Mouse (Mus musculus): ENCODE measurements at regions not wholly inside any gene's neighbourhood (a gene's known extent, or its start where the extent isn't known, plus 50 kb on each side); places are given as distances from the start of the nearest gene placed in this dataset.

GRCm38 (mm10) chr2:148292895-148293294, 102.2 kb upstream of the Sstr4 start:
- no peak for TF ChIP-seq CTCF (IDR thresholded peaks at IDR 0.05; ENCODE audit: low read depth)
- no peak for TF ChIP-seq EP300 (IDR thresholded peaks at IDR 0.05; ENCODE audit: low read depth)

Data from liver, postnatal 0 days (tissue).